Mouse (Mus musculus) stomach, embryonic 14.5 days (tissue): ENCODE measurements around the gene Mgme1. TPM values are rescaled to one million over a fixed set of nuclear protein-coding genes. Genes with fewer than 3 reads are reported as not detected.
A peak's percentile ranks its signal among the peaks of the same experiment; 100 is the strongest.

Experiments used
- ATAC-seq: fragments of 200-750 bp; cut with Nextera tagmentation; 2 replicates; pipeline ENCODE4 v1.8.0; 2017; ENCODE audit warnings: low read depth, moderate TSS enrichment; ENCODE audit not compliant: insufficient number of reproducible peaks, insufficient read depth, low FRiP score
- H3K27ac ChIP-seq: fragments of 300-500 bp; sonication (generic); 2 replicates; pipeline ENCODE4 v1.5.1; 2014; ENCODE audit warnings: mild to moderate bottlenecking, low read length, moderate library complexity, mixed read lengths
- H3K27me3 ChIP-seq: fragments of 300-500 bp; sonication (generic); 2 replicates; pipeline ENCODE4 v1.6.1; 2014; ENCODE audit warnings: low read length, control low read depth, mixed read lengths; ENCODE audit not compliant: control insufficient read depth, insufficient read depth
- H3K36me3 ChIP-seq: fragments of 300-500 bp; sonication (generic); 2 replicates; pipeline ENCODE4 v1.6.1; 2014; ENCODE audit warnings: mild to moderate bottlenecking, control low read depth, low read length, moderate library complexity, mixed read lengths; ENCODE audit not compliant: control insufficient read depth, insufficient read depth
- H3K4me1 ChIP-seq: fragments of 300-500 bp; sonication (generic); 2 replicates; pipeline ENCODE4 v1.6.1; 2014; ENCODE audit warnings: low read length, control low read depth, mixed read lengths; ENCODE audit not compliant: control insufficient read depth, insufficient read depth
- H3K4me2 ChIP-seq: fragments of 300-500 bp; sonication (generic); replicated peaks from 2 replicates; pipeline ENCODE4 v1.6.1; 2014; ENCODE audit warnings: low read depth, low read length, control low read depth
- H3K4me3 ChIP-seq: fragments of 300-500 bp; sonication (generic); 2 replicates; pipeline ENCODE4 v1.5.1; 2014; ENCODE audit warnings: low read depth, low read length, control low read depth
- H3K9ac ChIP-seq: fragments of 300-500 bp; sonication (generic); replicated peaks from 2 replicates; pipeline ENCODE4 v1.6.1; 2014; ENCODE audit warnings: low read depth, mild to moderate bottlenecking, control low read depth, low read length, moderate library complexity, mixed read lengths
- H3K9me3 ChIP-seq: fragments of 300-500 bp; sonication (generic); 2 replicates; pipeline ENCODE4 v1.6.1; 2016; ENCODE audit warnings: low read depth, low read length, control low read depth; ENCODE audit not compliant: control insufficient read depth
- WGBS: fragments of 180-500 bp; shearing (Covaris S2); extraction: QIAGEN DNeasy Blood & Tissue Kit; methylation state at CpG from one replicate; pipeline ENCODE4 v1.1.7; 2014; 5-methylcytosine and 5-hydroxymethylcytosine counted together
- polyA plus RNA-seq: library from polyadenylated mRNA; unstranded; fragments of >200 nt; fragmentation: Nextera tagmentation; extraction: Ambion mirVana; gene quantifications from 2 replicates; pipeline ENCODE4 v1.2.1, GENCODE M21; 2014

Mgme1 gene
- polyA plus RNA-seq, 1 experiment from 2014 or later = 20.0 TPM

GRCm38 (mm10) chr2:144248613-144249376, 21.7 kb upstream of the Mgme1 start:
- Histone ChIP-seq H3K4me2 (no peak overlapping the region), H3K4me3 (no peak overlapping the region), H3K27ac (no peak overlapping the region), H3K9ac (no peak overlapping the region), H3K36me3 (peaks cover 43% of the 10 kb centered on the region), H3K27me3 (no peaks in the 10 kb centered on the region), H3K4me1 (peaks cover 12% of the 10 kb centered on the region), H3K9me3 (no peaks in the 10 kb centered on the region)
- WGBS = 26% methylated on average over 4 of the region's 4 CpGs
- no peak for ATAC-seq

- ATAC-seq = no peak
- Histone ChIP-seq H3K4me2 (no peak overlapping the region), H3K9ac (no peak overlapping the region), H3K27ac (no peak overlapping the region), H3K4me1 (peaks cover 12% of the 10 kb centered on the region), H3K9me3 (no peaks in the 10 kb centered on the region), H3K36me3 (peaks cover 56% of the 10 kb centered on the region), H3K4me3 (no peak overlapping the region), H3K27me3 (no peaks in the 10 kb centered on the region)
Measured at GRCm38 (mm10) chr2:144250111-144250510, 20.4 kb upstream of the Mgme1 start.

GRCm38 (mm10) chr2:144262837-144263236, 7.6 kb upstream of the Mgme1 start:
- peaks cover 15% of the 10 kb centered on the region for H3K4me1 ChIP-seq
- no peak overlapping the region for H3K27ac ChIP-seq
- H3K4me2 ChIP-seq = no peak overlapping the region
- no peaks in the 10 kb centered on the region for H3K9me3 ChIP-seq
- ATAC-seq = no peak
- 85% methylated on average over 2 of the region's 2 CpGs for WGBS
- no peak overlapping the region for H3K4me3 ChIP-seq
- H3K9ac ChIP-seq = no peak overlapping the region
- H3K27me3 ChIP-seq = no peaks in the 10 kb centered on the region
- peaks cover 35% of the 10 kb centered on the region for H3K36me3 ChIP-seq

- Histone ChIP-seq H3K36me3 (peaks cover 18% of the 10 kb centered on the region; the same call in 1 of the 2 replicates), H3K27me3 (no peaks in the 10 kb centered on the region), H3K27ac (no peak overlapping the region), H3K9ac (no peak overlapping the region), H3K4me3 (no peak overlapping the region), H3K9me3 (no peaks in the 10 kb centered on the region), H3K4me2 (no peak overlapping the region), H3K4me1 (peaks cover 27% of the 10 kb centered on the region)
- 74% methylated on average over 5 of the region's 5 CpGs for WGBS
- ATAC-seq = no peak
Measured at GRCm38 (mm10) chr2:144264398-144265119, 5.9 kb upstream of the Mgme1 start.

GRCm38 (mm10) chr2:144265120-144265488, 5.4 kb upstream of the Mgme1 start:
- ATAC-seq = no peak
- Histone ChIP-seq H3K9me3 (no peaks in the 10 kb centered on the region), H3K9ac (no peak overlapping the region), H3K27me3 (no peaks in the 10 kb centered on the region), H3K27ac (no peak overlapping the region), H3K4me2 (no peak overlapping the region), H3K4me3 (no peak overlapping the region), H3K4me1 (peaks cover 27% of the 10 kb centered on the region), H3K36me3 (peaks cover 14% of the 10 kb centered on the region; the same call in 1 of the 2 replicates)
- WGBS = 68% methylated on average over 3 of the region's 3 CpGs

- WGBS = 31% methylated on average over 4 of the region's 4 CpGs
- H3K27ac ChIP-seq = no peak overlapping the region
Measured at GRCm38 (mm10) chr2:144265916-144266683, 4.4 kb upstream of the Mgme1 start.

GRCm38 (mm10) chr2:144267004-144267730, 3.3 kb upstream of the Mgme1 start:
- H3K27ac ChIP-seq = no peak overlapping the region
- H3K27me3 ChIP-seq = no peaks in the 10 kb centered on the region
- no peak for ATAC-seq
- peaks cover 27% of the 10 kb centered on the region for H3K4me1 ChIP-seq
- WGBS = 50% methylated on average over 5 of the region's 5 CpGs
- H3K4me3 ChIP-seq = no peak overlapping the region
- H3K9ac ChIP-seq = no peak overlapping the region
- no peaks in the 10 kb centered on the region for H3K9me3 ChIP-seq
- H3K4me2 ChIP-seq = peak overlapping the region; percentile 68
- H3K36me3 ChIP-seq = 0 out of 2 replicates have a peak, but pooled peaks cover 3% of the 10 kb centered on the region

More at GRCm38 (mm10) chr2:144265916-144266683, 4.4 kb upstream of the Mgme1 start:
- Histone ChIP-seq H3K4me2 (no peak overlapping the region; the same call in 1 of the 2 replicates), H3K36me3 (peaks cover 6% of the 10 kb centered on the region; the same call in 1 of the 2 replicates), H3K9me3 (no peaks in the 10 kb centered on the region), H3K4me3 (no peak overlapping the region), H3K9ac (no peak overlapping the region), H3K4me1 (peaks cover 27% of the 10 kb centered on the region), H3K27me3 (no peaks in the 10 kb centered on the region)
- ATAC-seq = no peak

GRCm38 (mm10) chr2:144267731-144268015, 2.8 kb upstream of the Mgme1 start:
- H3K9ac ChIP-seq = 0 out of 2 replicates have a peak overlapping the region, but pooled peaks have one; percentile 14
- H3K4me1 ChIP-seq = peaks cover 27% of the 10 kb centered on the region
- H3K27me3 ChIP-seq = no peaks in the 10 kb centered on the region
- ATAC-seq = no peak
- H3K36me3 ChIP-seq = 0 out of 2 replicates have a peak, but pooled peaks cover 3% of the 10 kb centered on the region
- peak overlapping the region; percentile 96 for H3K4me3 ChIP-seq
- H3K9me3 ChIP-seq = no peaks in the 10 kb centered on the region
- no peak overlapping the region for H3K27ac ChIP-seq
- 37% methylated on average over 1 of the region's 1 CpGs for WGBS
- H3K4me2 ChIP-seq = peak overlapping the region; percentile 68
